Mouse (Mus musculus) forebrain, postnatal 0 days (tissue): ENCODE results near the gene Oprl1. TPM values are rescaled to one million over a fixed set of nuclear protein-coding genes. Genes with fewer than 3 reads are reported as not detected.
A peak's percentile ranks its signal among the peaks of the same experiment; 100 is the strongest.

Source experiments
- ATAC-seq: fragments of 200-750 bp; cut with Nextera tagmentation; 2 replicates; pipeline ENCODE4 v1.8.0; 2017; ENCODE audit warnings: mild to moderate bottlenecking, moderate library complexity
- DNase-seq: peaks from one replicate; pipeline ENCODE4 v3.0.0-alpha.2; 2015
- H3K27ac ChIP-seq: fragments of 300-500 bp; sonication (generic); 2 replicates; pipeline ENCODE4 v1.5.1; 2014; ENCODE audit warnings: low read depth, mild to moderate bottlenecking, antibody characterized with exemption, low read length, moderate library complexity, mixed read lengths
- H3K27me3 ChIP-seq: fragments of 300-500 bp; sonication (generic); 2 replicates; pipeline ENCODE4 v1.6.1; 2014; ENCODE audit warnings: mild to moderate bottlenecking, low read length, mixed read lengths; ENCODE audit not compliant: insufficient read depth
- H3K36me3 ChIP-seq: fragments of 300-500 bp; sonication (generic); 2 replicates; pipeline ENCODE4 v1.6.1; 2014; ENCODE audit warnings: mild to moderate bottlenecking, moderate library complexity; ENCODE audit not compliant: insufficient read depth
- H3K4me1 ChIP-seq: fragments of 300-500 bp; sonication (generic); 2 replicates; pipeline ENCODE4 v1.6.1; 2014; ENCODE audit warnings: antibody characterized with exemption; ENCODE audit not compliant: insufficient read depth
- H3K4me2 ChIP-seq: fragments of 300-500 bp; sonication (generic); 2 replicates; pipeline ENCODE4 v1.6.1; 2014; ENCODE audit warnings: low read depth, mild to moderate bottlenecking, moderate library complexity
- H3K4me3 ChIP-seq: fragments of 300-500 bp; sonication (generic); 2 replicates; pipeline ENCODE4 v1.5.1; 2014; ENCODE audit warnings: low read depth, low read length, mixed read lengths
- H3K9ac ChIP-seq: fragments of 300-500 bp; sonication (generic); 2 replicates; pipeline ENCODE4 v1.6.1; 2014; ENCODE audit warnings: mild to moderate bottlenecking
- H3K9me3 ChIP-seq: fragments of 300-500 bp; sonication (generic); 2 replicates; pipeline ENCODE4 v1.6.1; 2016; ENCODE audit warnings: low read length
- CTCF ChIP-seq: sonication (generic); IDR thresholded peaks from 2 replicates; pipeline ENCODE4 v1.5.1; 2016; ENCODE audit warnings: antibody characterized with exemption, control low read depth, low read depth
- whole genome bisulfite sequencing: fragments of 180-500 bp; shearing (Covaris S2); extraction: QIAGEN DNeasy Blood & Tissue Kit; methylation state at CpG from one replicate; pipeline ENCODE4 v1.1.7; 2014; 5-methylcytosine and 5-hydroxymethylcytosine counted together
- polyA plus RNA-seq: library from polyadenylated mRNA; unstranded; fragments of >200 nt; fragmentation: Nextera tagmentation; extraction: Ambion mirVana; gene quantifications from 2 replicates; pipeline ENCODE4 v1.2.1, GENCODE M21; 2015
- total RNA-seq: library from RNA; depleted of rRNA; stranded (reverse); fragments of >200 nt; gene quantifications from 2 replicates; pipeline ENCODE4 v1.2.3, GENCODE M21; 2014

Gene Oprl1
- total and polyA plus RNA-seq, 2 experiments from 2014 or later: 62.5 to 134 TPM

DNA sequence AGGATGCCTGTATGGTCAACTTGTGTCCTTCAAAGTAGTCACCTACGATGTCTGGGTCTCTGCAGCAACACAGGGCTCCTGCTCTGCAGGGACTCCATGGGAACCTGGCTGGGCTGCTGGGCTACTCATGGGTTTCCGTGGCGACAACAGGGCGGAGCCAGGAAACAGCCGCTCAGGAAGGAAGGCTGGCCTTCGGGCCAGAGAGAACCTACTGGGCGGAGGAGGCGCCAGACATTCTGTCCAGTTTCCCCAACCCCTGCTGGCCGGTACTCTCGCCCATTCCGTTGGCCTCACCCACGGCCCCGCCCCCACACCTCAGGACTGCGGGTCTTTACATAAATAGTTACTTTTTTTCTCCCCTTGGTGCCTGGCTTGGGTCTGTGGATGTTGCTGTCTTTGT lies 39.4 kb upstream of the Oprl1 start:
- peak; percentile 32; the same call in 1 of the 2 replicates for ATAC-seq
- 8% methylated on average over 14 of the region's 14 CpGs for WGBS

DNA sequence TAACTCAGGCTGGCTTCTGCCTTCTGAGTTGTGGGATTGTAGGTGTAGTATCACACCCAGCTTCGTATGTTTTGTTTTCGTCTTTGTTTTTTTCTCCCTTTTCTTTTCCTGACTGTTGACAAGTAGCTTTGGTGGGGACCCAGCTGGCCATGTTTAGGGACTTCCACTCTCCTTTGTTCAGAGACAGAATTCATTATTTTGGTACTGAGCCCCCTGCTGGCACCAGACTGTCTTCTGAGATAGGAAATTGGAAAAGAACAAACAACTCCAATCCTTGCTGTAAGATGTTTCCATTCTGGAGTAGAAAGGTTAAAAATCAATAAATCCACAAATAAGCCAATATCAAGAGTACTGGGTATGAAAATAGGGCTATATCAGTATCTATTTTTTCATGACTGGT lies 38.4 kb upstream of the Oprl1 start:
- WGBS: 29% methylated on average over 2 of the region's 2 CpGs
- peak overlapping the region; percentile 47 for H3K27ac ChIP-seq

More for the DNA sequence above, 39.4 kb upstream of the Oprl1 start:
- no peak for TF ChIP-seq CTCF
- H3K36me3 ChIP-seq: no peaks in the 10 kb centered on the region
- H3K9me3 ChIP-seq: no peaks in the 10 kb centered on the region
- H3K4me3 ChIP-seq: no peak overlapping the region
- H3K9ac ChIP-seq: no peak overlapping the region
- 0 out of 2 replicates have a peak overlapping the region, but pooled peaks have one; percentile 47 for H3K27ac ChIP-seq
- H3K27me3 ChIP-seq: peaks cover 35% of the 10 kb centered on the region
- peak overlapping the region; percentile 30 for H3K4me2 ChIP-seq
- peak; percentile 59 for DNase-seq
- H3K4me1 ChIP-seq: 0 out of 2 replicates have a peak, but pooled peaks cover 8% of the 10 kb centered on the region

DNA sequence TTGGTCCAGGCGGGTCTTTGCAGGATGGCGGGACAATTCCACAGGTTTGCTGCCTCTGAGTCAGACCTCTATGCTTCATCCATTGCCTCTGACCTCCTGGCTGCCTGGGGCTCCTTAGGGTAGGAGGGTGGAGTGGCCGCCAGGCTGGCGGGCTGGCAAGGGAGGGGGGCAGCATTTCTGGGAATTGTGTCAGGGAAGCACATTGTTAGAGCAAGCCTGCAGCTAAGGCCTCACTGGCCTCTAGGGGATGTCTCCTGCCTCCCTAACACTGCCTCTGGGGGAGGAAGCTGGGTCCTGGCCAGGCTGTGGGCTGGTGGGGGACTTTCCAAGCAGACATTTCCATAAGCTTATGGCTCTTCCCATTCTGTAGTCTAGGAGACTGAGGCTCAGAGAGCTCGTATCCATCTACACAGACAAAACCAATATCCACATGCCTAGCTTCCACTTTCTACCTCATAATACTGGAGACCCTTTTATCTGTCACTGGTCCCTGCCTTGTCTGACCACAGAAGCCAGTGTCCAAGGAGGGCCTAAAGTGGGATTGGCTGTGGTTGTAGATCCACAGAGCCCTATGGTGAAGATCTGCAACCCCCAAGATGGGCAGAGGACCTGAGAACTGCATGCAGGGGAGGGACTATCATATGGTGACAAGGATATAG lies 37.6 kb upstream of the Oprl1 start:
- no peak for DNase-seq
- H3K36me3 ChIP-seq: no peaks in the 10 kb centered on the region
- no peak overlapping the region for H3K9ac ChIP-seq
- WGBS: 56% methylated on average over 5 of the region's 5 CpGs
- no peak overlapping the region for H3K4me2 ChIP-seq
- no peak overlapping the region for H3K27ac ChIP-seq
- peaks cover 18% of the 10 kb centered on the region for H3K27me3 ChIP-seq
- H3K9me3 ChIP-seq: no peaks in the 10 kb centered on the region
- peaks cover 19% of the 10 kb centered on the region for H3K4me1 ChIP-seq
- no peak overlapping the region for H3K4me3 ChIP-seq
- ATAC-seq: no peak
- peak; percentile 38; the same call in 1 of the 2 replicates for TF ChIP-seq CTCF

More for the DNA sequence above, 38.4 kb upstream of the Oprl1 start:
- H3K4me2 ChIP-seq: no peak overlapping the region
- no peaks in the 10 kb centered on the region for H3K9me3 ChIP-seq
- H3K27me3 ChIP-seq: peaks cover 25% of the 10 kb centered on the region
- H3K4me3 ChIP-seq: no peak overlapping the region
- no peak for ATAC-seq
- peak; percentile 72 for DNase-seq
- H3K36me3 ChIP-seq: no peaks in the 10 kb centered on the region
- H3K9ac ChIP-seq: no peak overlapping the region
- peaks cover 14% of the 10 kb centered on the region for H3K4me1 ChIP-seq
- peak; percentile 52 for TF ChIP-seq CTCF

DNA sequence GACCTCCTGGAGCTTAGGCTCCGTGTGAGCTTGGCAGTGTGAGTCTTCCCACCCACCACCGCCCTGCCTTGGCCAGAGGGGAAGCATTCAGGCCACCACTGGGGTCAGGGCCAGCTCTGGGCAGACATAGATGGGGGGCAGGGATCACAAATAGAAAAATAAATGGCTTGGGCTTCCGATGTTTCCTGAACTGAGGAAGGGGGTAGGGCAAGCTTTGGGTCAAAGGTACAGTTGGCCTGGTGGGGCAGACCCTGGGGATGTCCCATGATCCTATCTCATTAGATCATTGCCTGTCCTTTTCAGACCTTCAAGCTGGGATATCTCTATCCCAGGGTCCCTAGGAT lies 37.1 kb upstream of the Oprl1 start:
- Histone ChIP-seq H3K4me1 (peaks cover 21% of the 10 kb centered on the region), H3K27me3 (peaks cover 13% of the 10 kb centered on the region), H3K4me3 (no peak overlapping the region), H3K9me3 (no peaks in the 10 kb centered on the region), H3K9ac (no peak overlapping the region), H3K4me2 (no peak overlapping the region), H3K27ac (no peak overlapping the region), H3K36me3 (no peaks in the 10 kb centered on the region)
- TF ChIP-seq CTCF: no peak
- ATAC-seq (no peak), DNase-seq (no peak)
- WGBS: 66% methylated on average over 3 of the region's 3 CpGs

DNA sequence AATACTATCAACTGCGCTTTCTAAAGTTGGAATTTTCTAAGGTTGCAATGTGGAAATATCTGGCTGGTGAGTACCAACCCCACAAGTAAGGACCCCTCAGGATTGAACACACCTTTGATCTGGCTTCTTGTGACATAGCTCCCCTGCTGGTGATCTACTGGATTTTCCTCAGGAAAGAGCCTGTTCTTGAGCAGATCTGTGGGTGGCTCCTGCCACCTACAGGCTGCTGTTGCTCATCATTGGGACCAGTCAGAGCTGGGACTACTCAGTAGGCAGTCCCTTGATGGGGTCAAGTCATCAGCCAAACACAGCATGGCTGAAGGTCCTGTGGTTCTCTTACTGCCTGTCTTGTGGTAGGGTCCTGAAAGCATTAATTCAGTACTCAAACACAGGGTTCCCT lies 36.0 kb upstream of the Oprl1 start:
- ATAC-seq (peak; percentile 75), DNase-seq (peak; percentile 85)
- H3K9ac ChIP-seq: no peak overlapping the region
- 0 out of 2 replicates have a peak, but pooled peaks cover 3% of the 10 kb centered on the region for H3K27me3 ChIP-seq
- 47% methylated on average over 1 of the region's 1 CpGs for WGBS
- H3K9me3 ChIP-seq: no peaks in the 10 kb centered on the region
- H3K27ac ChIP-seq: no peak overlapping the region
- peaks cover 2% of the 10 kb centered on the region; the same call in 1 of the 2 replicates for H3K36me3 ChIP-seq
- H3K4me3 ChIP-seq: no peak overlapping the region
- TF ChIP-seq CTCF: peak; percentile 98
- H3K4me2 ChIP-seq: no peak overlapping the region
- peaks cover 21% of the 10 kb centered on the region for H3K4me1 ChIP-seq

DNA sequence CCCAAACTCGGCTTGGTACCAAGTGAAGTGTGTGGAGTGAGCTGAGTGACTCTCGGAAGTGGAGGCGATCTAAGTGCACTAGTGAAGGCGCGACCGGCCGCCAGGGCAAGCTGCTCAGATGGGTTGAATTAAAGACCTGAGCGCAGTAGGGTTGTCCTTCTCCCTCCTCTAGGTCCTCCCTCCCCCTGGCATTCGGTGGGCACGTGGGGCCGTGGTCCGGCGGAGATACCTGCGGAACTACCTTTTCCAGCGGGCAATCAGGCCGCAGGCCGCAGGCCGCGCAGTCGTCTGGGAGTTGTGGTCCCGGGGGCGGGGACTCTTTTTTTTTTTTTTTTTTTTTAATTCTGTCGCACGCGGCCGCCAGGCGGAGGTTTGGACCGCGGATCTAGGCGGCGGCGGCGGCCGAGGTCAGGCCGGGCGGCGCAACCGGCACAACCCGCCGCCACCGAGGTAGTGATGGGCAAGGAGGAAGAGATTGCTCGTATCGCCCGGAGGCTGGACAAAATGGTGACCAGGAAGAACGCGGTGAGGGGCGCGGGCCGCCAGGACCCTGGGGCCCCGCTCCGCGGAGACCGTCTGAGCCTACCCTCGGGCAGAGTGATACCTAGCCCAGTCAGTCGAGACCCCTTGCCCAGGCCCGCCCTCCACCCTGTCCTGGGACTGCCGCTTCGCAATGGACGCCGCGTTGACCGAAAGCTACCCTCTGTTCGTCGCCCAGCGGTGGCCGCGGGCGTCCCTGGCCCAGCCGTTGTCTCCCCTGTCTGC lies 34.7 kb upstream of the Oprl1 start, which contains the start of gene Tcea2:
Tcea2 (plus strand) TSS at position 360 of the 765 bp plus-strand sequence.
- no peaks in the 10 kb centered on the region for H3K9me3 ChIP-seq
- DNase-seq (peak; percentile 84), ATAC-seq (peak; percentile 44)
- peak within 1 kb of the TSS; percentile 67 for H3K27ac ChIP-seq
- TF ChIP-seq CTCF: peak; percentile 42
- H3K9ac ChIP-seq: peak within 1 kb of the TSS; percentile 88
- peaks cover 10% of the 10 kb centered on the region; the same call in 1 of the 2 replicates for H3K36me3 ChIP-seq
- H3K4me1 ChIP-seq: peaks cover 21% of the 10 kb centered on the region
- WGBS: under 1% methylated on average over 59 of the region's 69 CpGs
- no peaks in the 10 kb centered on the region for H3K27me3 ChIP-seq
- H3K4me2 ChIP-seq: peak within 1 kb of the TSS; percentile 97
- peak within 1 kb of the TSS; percentile 72 for H3K4me3 ChIP-seq

DNA sequence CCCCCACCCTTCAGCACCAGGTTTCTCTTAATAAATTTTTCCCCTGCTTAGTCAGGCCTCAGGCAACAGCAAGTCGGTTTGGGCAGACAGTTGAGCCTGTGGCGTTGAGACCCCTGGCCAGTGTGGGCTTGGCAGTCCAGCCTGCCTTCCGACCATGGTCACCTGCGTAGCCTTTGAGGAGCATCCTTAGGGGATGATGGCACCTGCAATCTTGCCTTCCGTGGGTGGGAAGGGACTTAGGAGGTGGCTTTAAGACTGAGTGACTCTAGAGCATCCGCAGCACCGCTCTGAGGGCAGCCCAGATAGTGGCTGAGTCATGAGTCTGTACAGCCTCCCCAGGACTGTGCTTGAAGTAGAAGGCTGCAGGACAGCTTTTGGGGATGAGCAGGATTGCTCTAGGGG lies 34.1 kb upstream of the Oprl1 start:
- ATAC-seq (peak; percentile 60), DNase-seq (peak; percentile 46)
- 12% methylated on average over 7 of the region's 7 CpGs for WGBS

More for the DNA sequence above, 34.1 kb upstream of the Oprl1 start:
- H3K4me2 ChIP-seq: peak overlapping the region; percentile 97
- H3K36me3 ChIP-seq: peaks cover 13% of the 10 kb centered on the region
- peak overlapping the region; percentile 67 for H3K27ac ChIP-seq
- TF ChIP-seq CTCF: no peak
- H3K9me3 ChIP-seq: no peaks in the 10 kb centered on the region
- no peaks in the 10 kb centered on the region for H3K27me3 ChIP-seq
- peak overlapping the region; percentile 72 for H3K4me3 ChIP-seq
- peak overlapping the region; percentile 88 for H3K9ac ChIP-seq
- peaks cover 15% of the 10 kb centered on the region for H3K4me1 ChIP-seq
